Mouse (Mus musculus) neural tube, embryonic 11.5 days (tissue): ENCODE data around the gene Ghrl. TPM values are rescaled to one million over a fixed set of nuclear protein-coding genes. Genes with fewer than 3 reads are reported as not detected.
"Not testable (repeated sequence)": the region's sequence is repeated elsewhere in the genome, so short reads cannot be mapped to it uniquely, and the experiment has no call there.

ENCODE experiments used
- ATAC-seq: fragments of 200-750 bp; cut with Nextera tagmentation; 2 replicates; pipeline ENCODE4 v1.8.0; 2017; ENCODE audit warnings: moderate number of reproducible peaks, mild to moderate bottlenecking, moderate TSS enrichment, moderate library complexity; ENCODE audit not compliant: insufficient read depth, low FRiP score, low TSS enrichment
- DNase-seq: peaks from one replicate; pipeline ENCODE4 v3.0.0-alpha.2; 2015; ENCODE audit warnings: low spot score
- H3K27ac ChIP-seq: fragments of 300-500 bp; sonication (generic); 2 replicates; pipeline ENCODE4 v1.5.1; 2014; ENCODE audit warnings: low read depth, mild to moderate bottlenecking, low read length
- H3K27me3 ChIP-seq: fragments of 300-500 bp; sonication (generic); 2 replicates; pipeline ENCODE4 v1.6.1; 2014; ENCODE audit warnings: mild to moderate bottlenecking, low read length, mixed read lengths; ENCODE audit not compliant: control insufficient read depth, insufficient read depth
- H3K36me3 ChIP-seq: fragments of 300-500 bp; sonication (generic); 2 replicates; pipeline ENCODE4 v1.6.1; 2014; ENCODE audit warnings: mild to moderate bottlenecking, low read length, moderate library complexity, mixed read lengths; ENCODE audit not compliant: control insufficient read depth, insufficient read depth
- H3K4me1 ChIP-seq: fragments of 300-500 bp; sonication (generic); 2 replicates; pipeline ENCODE4 v1.6.1; 2014; ENCODE audit warnings: low read length, mixed read lengths; ENCODE audit not compliant: control insufficient read depth, insufficient read depth
- H3K4me2 ChIP-seq: fragments of 300-500 bp; sonication (generic); 2 replicates; pipeline ENCODE4 v1.6.1; 2014; ENCODE audit warnings: low read depth, mild to moderate bottlenecking, moderate library complexity
- H3K4me3 ChIP-seq: fragments of 300-500 bp; sonication (generic); 2 replicates; pipeline ENCODE4 v1.5.1; 2014; ENCODE audit warnings: low read depth, low read length
- H3K9ac ChIP-seq: fragments of 300-500 bp; sonication (generic); 2 replicates; pipeline ENCODE4 v1.6.1; 2014; ENCODE audit warnings: mild to moderate bottlenecking, low read length
- H3K9me3 ChIP-seq: fragments of 300-500 bp; sonication (generic); 2 replicates; pipeline ENCODE4 v1.6.1; 2016; ENCODE audit warnings: low read length; ENCODE audit not compliant: control insufficient read depth
- WGBS: fragments of 180-500 bp; shearing (Covaris S2); extraction: QIAGEN DNeasy Blood & Tissue Kit; methylation state at CpG from one replicate; pipeline ENCODE4 v1.1.7; 2014; 5-methylcytosine and 5-hydroxymethylcytosine counted together
- polyA plus RNA-seq: library from polyadenylated mRNA; unstranded; fragments of >200 nt; fragmentation: Nextera tagmentation; extraction: Ambion mirVana; gene quantifications from 2 replicates; pipeline ENCODE4 v1.2.1, GENCODE M21; 2014

Ghrl gene
- polyA plus RNA-seq, 1 experiment from 2014 or later = not detected

GRCm38 (mm10) chr6:113678246-113679012 is 41.3 kb downstream of the Ghrl start:
- ATAC-seq = no peak
- no peaks in the 10 kb centered on the region for H3K27me3 ChIP-seq
- H3K4me3 ChIP-seq = no peak overlapping the region
- no peak for DNase-seq
- no peak overlapping the region for H3K4me2 ChIP-seq
- no peaks in the 10 kb centered on the region for H3K4me1 ChIP-seq
- H3K9ac ChIP-seq = no peak overlapping the region
- H3K36me3 ChIP-seq = no peaks in the 10 kb centered on the region
- 78% methylated on average over 14 of the region's 14 CpGs for WGBS
- no peak overlapping the region for H3K27ac ChIP-seq
- no peaks in the 10 kb centered on the region for H3K9me3 ChIP-seq

- ATAC-seq (no peak), DNase-seq (no peak)
- H3K9me3 ChIP-seq = no peaks in the 10 kb centered on the region
- WGBS = 70% methylated on average over 14 of the region's 14 CpGs
- H3K27ac ChIP-seq = no peak overlapping the region
- H3K27me3 ChIP-seq = no peaks in the 10 kb centered on the region
- no peak overlapping the region for H3K9ac ChIP-seq
- H3K36me3 ChIP-seq = no peaks in the 10 kb centered on the region
- no peak overlapping the region for H3K4me2 ChIP-seq
- H3K4me1 ChIP-seq = no peaks in the 10 kb centered on the region
- no peak overlapping the region for H3K4me3 ChIP-seq
Measured at GRCm38 (mm10) chr6:113677070-113677734, 42.5 kb downstream of the Ghrl start.

- H3K4me3 ChIP-seq = no peak overlapping the region
- H3K4me1 ChIP-seq = no peaks in the 10 kb centered on the region
- ATAC-seq (no peak), DNase-seq (no peak)
- no peaks in the 10 kb centered on the region for H3K27me3 ChIP-seq
- H3K4me2 ChIP-seq = no peak overlapping the region
- no peaks in the 10 kb centered on the region for H3K36me3 ChIP-seq
- H3K9ac ChIP-seq = no peak overlapping the region
- H3K27ac ChIP-seq = no peak overlapping the region
- WGBS = 92% methylated on average over 9 of the region's 9 CpGs
- no peaks in the 10 kb centered on the region for H3K9me3 ChIP-seq
Measured at GRCm38 (mm10) chr6:113675991-113676390, 43.7 kb downstream of the Ghrl start.

GRCm38 (mm10) chr6:113675234-113675633 is 44.4 kb downstream of the Ghrl start:
- no peaks in the 10 kb centered on the region for H3K9me3 ChIP-seq
- WGBS = 87% methylated on average over 4 of the region's 4 CpGs
- no peaks in the 10 kb centered on the region for H3K27me3 ChIP-seq
- no peaks in the 10 kb centered on the region for H3K4me1 ChIP-seq
- H3K4me3 ChIP-seq = no peak overlapping the region
- no peaks in the 10 kb centered on the region for H3K36me3 ChIP-seq
- no peak for DNase-seq
- no peak for ATAC-seq
- H3K4me2 ChIP-seq = no peak overlapping the region
- H3K27ac ChIP-seq = no peak overlapping the region
- H3K9ac ChIP-seq = no peak overlapping the region

- H3K27me3 ChIP-seq = no peaks in the 10 kb centered on the region
- H3K4me3 ChIP-seq = no peak overlapping the region
- H3K36me3 ChIP-seq = no peaks in the 10 kb centered on the region
- ATAC-seq = no peak
- no peak for DNase-seq
- H3K4me2 ChIP-seq = no peak overlapping the region
- H3K9me3 ChIP-seq = no peaks in the 10 kb centered on the region
- no peak overlapping the region for H3K27ac ChIP-seq
- 76% methylated on average over 6 of the region's 6 CpGs for WGBS
- no peak overlapping the region for H3K9ac ChIP-seq
- 0 out of 2 replicates have a peak, but pooled peaks cover 2% of the 10 kb centered on the region for H3K4me1 ChIP-seq
Measured at GRCm38 (mm10) chr6:113672989-113673388, 46.7 kb downstream of the Ghrl start.

GRCm38 (mm10) chr6:113672029-113672428 is 47.7 kb downstream of the Ghrl start:
- not testable (repeated sequence) for H3K27ac ChIP-seq, H3K27me3 ChIP-seq, DNase-seq, H3K4me1 ChIP-seq, H3K9me3 ChIP-seq, H3K4me3 ChIP-seq, H3K9ac ChIP-seq, H3K4me2 ChIP-seq, H3K36me3 ChIP-seq, ATAC-seq
- WGBS = 100% methylated on average over 1 of the region's 1 CpGs

GRCm38 (mm10) chr6:113669821-113670220 is 49.9 kb downstream of the Ghrl start:
- WGBS = 68% methylated on average over 7 of the region's 7 CpGs
- H3K4me2 ChIP-seq = no peak overlapping the region
- no peak for ATAC-seq
- H3K27ac ChIP-seq = no peak overlapping the region
- DNase-seq = no peak
- H3K9me3 ChIP-seq = no peaks in the 10 kb centered on the region
- H3K27me3 ChIP-seq = no peaks in the 10 kb centered on the region
- no peaks in the 10 kb centered on the region for H3K36me3 ChIP-seq
- H3K4me1 ChIP-seq = 0 out of 2 replicates have a peak, but pooled peaks cover 2% of the 10 kb centered on the region
- H3K4me3 ChIP-seq = no peak overlapping the region
- no peak overlapping the region for H3K9ac ChIP-seq

GRCm38 (mm10) chr6:113668287-113669154 is 51.2 kb downstream of the Ghrl start:
- ATAC-seq (no peak), DNase-seq (peak; percentile 21)
- WGBS = 47% methylated on average over 15 of the region's 15 CpGs

More at GRCm38 (mm10) chr6:113668287-113669154, 51.2 kb downstream of the Ghrl start:
- no peak overlapping the region for H3K4me3 ChIP-seq
- no peak overlapping the region for H3K9ac ChIP-seq
- no peaks in the 10 kb centered on the region for H3K27me3 ChIP-seq
- no peak overlapping the region for H3K4me2 ChIP-seq
- H3K27ac ChIP-seq = no peak overlapping the region
- H3K36me3 ChIP-seq = no peaks in the 10 kb centered on the region
- no peaks in the 10 kb centered on the region for H3K9me3 ChIP-seq
- H3K4me1 ChIP-seq = 0 out of 2 replicates have a peak, but pooled peaks cover 2% of the 10 kb centered on the region
